9 mouse cellular contexts compared by ENCODE assay signal in the genomic region with DNA sequence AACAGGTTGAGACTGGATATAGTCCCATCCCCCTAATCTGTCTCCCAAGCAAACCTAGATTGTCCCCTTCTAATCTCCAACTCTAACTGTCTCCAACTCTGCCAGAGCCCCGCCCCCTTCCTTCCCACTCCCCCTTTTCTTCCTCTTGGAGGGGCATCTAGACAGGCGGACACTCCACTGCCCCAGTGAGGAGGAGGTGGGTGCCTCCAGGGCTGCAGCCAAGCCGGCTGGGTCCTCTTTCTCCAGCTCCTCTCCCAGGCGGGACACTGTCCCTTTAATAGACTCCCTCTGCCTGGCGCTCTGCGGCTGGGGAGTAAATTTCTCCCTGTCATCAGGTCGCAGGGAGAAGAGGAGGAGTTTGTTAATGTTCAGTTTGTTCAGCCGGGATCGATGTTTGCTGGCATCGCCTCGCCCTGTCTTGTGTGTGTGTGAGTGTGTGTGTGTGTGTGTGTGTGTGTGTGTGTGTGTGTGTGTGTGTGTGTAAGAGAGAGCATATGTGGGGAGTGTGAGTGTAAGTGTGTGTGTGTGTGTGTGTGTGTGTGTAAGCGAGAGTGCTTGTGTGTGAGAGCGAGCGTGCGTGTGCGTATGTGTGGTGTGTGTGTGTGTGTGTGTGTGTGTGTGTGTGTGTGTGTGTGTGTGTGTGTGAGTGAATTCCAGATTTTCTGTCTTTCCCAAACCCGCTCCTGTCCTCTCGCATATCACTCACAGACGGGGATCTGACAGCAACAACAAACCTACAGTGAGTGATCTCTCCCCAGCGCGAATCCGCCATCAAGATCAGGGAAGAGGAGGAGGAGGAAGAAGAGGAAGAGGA. TPM values are rescaled to one million over a fixed set of nuclear protein-coding genes. Genes with fewer than 3 reads are reported as not detected.
DNase-seq lines count a peak whose midpoint lies in the region; ATAC-seq lines count a peak whose summit lies in the region.
"Had no signal": no experiment of that assay in that cellular context is flagged by ENCODE, and none has a peak within 500 bp of the region (broad histone marks: within the 10 kb centered on the region; RNA-seq: fewer than 3 reads in every experiment).

A gene (plus strand): TSS at position 676 of the 814 bp plus-strand sequence.

- DNase-seq in cerebellum, postnatal 14 days = peak; percentile 46 to 55
- no peak for DNase-seq in cerebellum, adult 11-12 months
- DNase-seq in embryo, embryonic 11 days = peak; percentile 88
- DNase-seq in gonadal fat pad, adult 2 months (ENCODE audit: low read depth) = no peak
- peak; percentile 79 for DNase-seq in intestine, embryonic 14.5 days (ENCODE audit: low spot score)
- DNase-seq in limb, embryonic 11.5 days (ENCODE audit: low spot score) = peak; percentile 77
- DNase-seq in urinary bladder, postnatal 36 days (ENCODE audit: low spot score in 2 of 2) = peak; percentile 53 to 69

- no peaks in the 10 kb centered on the region for H3K27me3 ChIP-seq in intestine, embryonic 14.5 days (replicated peaks; ENCODE audit: control insufficient read depth, insufficient read depth, low read length)
- H3K27me3 ChIP-seq in limb, embryonic 11.5 days (ENCODE audit: control insufficient read depth, insufficient read depth, low read length) = no peaks in the 10 kb centered on the region
- H3K27me3 ChIP-seq in midbrain, embryonic 13.5 days = no peaks in the 10 kb centered on the region

- peak within 1 kb of the TSS; percentile 95 for H3K27ac ChIP-seq in intestine, embryonic 14.5 days (ENCODE audit: low read depth)
- peak within 1 kb of the TSS; percentile 68; the same call in 1 of the 2 replicates for H3K27ac ChIP-seq in limb, embryonic 11.5 days (replicated peaks; ENCODE audit: low read depth, low read length)
- H3K27ac ChIP-seq in midbrain, embryonic 13.5 days = peak within 1 kb of the TSS; percentile 64
- H3K27ac ChIP-seq: macrophage had no signal

- H3K9me3 ChIP-seq in intestine, embryonic 14.5 days (ENCODE audit: control insufficient read depth, low read length) = no peaks in the 10 kb centered on the region
- H3K9me3 ChIP-seq in limb, embryonic 11.5 days (ENCODE audit: control insufficient read depth, low read length) = no peaks in the 10 kb centered on the region
- H3K9me3 ChIP-seq in midbrain, embryonic 13.5 days = no peaks in the 10 kb centered on the region

- peak; percentile 74 for ATAC-seq in intestine, embryonic 14.5 days (replicated peaks; ENCODE audit: low FRiP score, low TSS enrichment, low read depth)
- ATAC-seq in limb, embryonic 11.5 days (ENCODE audit: insufficient number of reproducible peaks, low FRiP score, low TSS enrichment, low read depth) = peak; percentile 75
- ATAC-seq in midbrain, embryonic 13.5 days = peak; percentile 82

- peaks cover 15% of the 10 kb centered on the region for H3K4me1 ChIP-seq in intestine, embryonic 14.5 days (replicated peaks; ENCODE audit: control insufficient read depth, insufficient read depth, low read length)
- peaks cover 19% of the 10 kb centered on the region for H3K4me1 ChIP-seq in limb, embryonic 11.5 days (ENCODE audit: control insufficient read depth, insufficient read depth, low read length)
- H3K4me1 ChIP-seq in midbrain, embryonic 13.5 days (replicated peaks) = peaks cover 25% of the 10 kb centered on the region

- WGBS in intestine, embryonic 14.5 days = under 1% methylated on average over 21 of the region's 22 CpGs
- WGBS in limb, embryonic 11.5 days = under 1% methylated on average over 22 of the region's 22 CpGs
- WGBS in midbrain, embryonic 13.5 days = under 1% methylated on average over 19 of the region's 22 CpGs

- peak within 1 kb of the TSS; percentile 99 for H3K9ac ChIP-seq in intestine, embryonic 14.5 days (ENCODE audit: low read length)
- H3K9ac ChIP-seq in limb, embryonic 11.5 days (ENCODE audit: low read length) = peak within 1 kb of the TSS; percentile 94
- H3K9ac ChIP-seq in midbrain, embryonic 13.5 days (replicated peaks) = peak within 1 kb of the TSS; percentile 85

- H3K4me2 ChIP-seq in intestine, embryonic 14.5 days (ENCODE audit: low read length) = peak within 1 kb of the TSS; percentile 62
- H3K4me2 ChIP-seq in limb, embryonic 11.5 days (ENCODE audit: low read depth, severe bottlenecking) = peak within 1 kb of the TSS; percentile 94
- peak within 1 kb of the TSS; percentile 96 for H3K4me2 ChIP-seq in midbrain, embryonic 13.5 days (replicated peaks)

- no peaks in the 10 kb centered on the region for H3K36me3 ChIP-seq in intestine, embryonic 14.5 days (ENCODE audit: control insufficient read depth, insufficient read depth, low read length)
- H3K36me3 ChIP-seq in limb, embryonic 11.5 days (ENCODE audit: control insufficient read depth, insufficient read depth, low read length) = no peaks in the 10 kb centered on the region
- no peaks in the 10 kb centered on the region for H3K36me3 ChIP-seq in midbrain, embryonic 13.5 days

- peak within 1 kb of the TSS; percentile 77 for H3K4me3 ChIP-seq in intestine, embryonic 14.5 days (ENCODE audit: low read depth, low read length)
- peak within 1 kb of the TSS; percentile 79 for H3K4me3 ChIP-seq in limb, embryonic 11.5 days (ENCODE audit: low read depth, low read length)
- H3K4me3 ChIP-seq in midbrain, embryonic 13.5 days (replicated peaks) = peak within 1 kb of the TSS; percentile 74

RNA-seq across cellular contexts. Expression of the gene that starts here (rescaled TPM):
- 48.6 and 54.7 TPM in 2 replicates for polyA plus RNA-seq in gonadal fat pad, adult 2 months (2012; rRNA removed)
- 20.3 and 23.6 TPM in 2 replicates for polyA plus RNA-seq in intestine, embryonic 14.5 days (2014; fragmentation: Nextera tagmentation; extraction: Ambion mirVana)
- 5.9 and 7.2 TPM in 2 replicates for polyA plus RNA-seq in limb, embryonic 11.5 days (2014; fragmentation: Nextera tagmentation; extraction: Ambion mirVana)
- 13.1 and 13.5 TPM in 2 replicates for polyA plus RNA-seq in midbrain, embryonic 13.5 days (2015; fragmentation: Nextera tagmentation; extraction: Ambion mirVana)
- polyA plus RNA-seq: macrophage had no signal

Comparison
In these comparisons a context has a peak if more than half of its experiments do, and no peak if none do; other contexts are left out.
1. DNase-seq: peak in cerebellum, postnatal 14 days (2 of 2), embryo, embryonic 11 days (single experiment), intestine, embryonic 14.5 days (single experiment), limb, embryonic 11.5 days (single experiment) and urinary bladder, postnatal 36 days (2 of 2); none in cerebellum, adult 11-12 months (single experiment) and gonadal fat pad, adult 2 months (single experiment).
2. Peak in every context shown above with its lines, with median percentiles within 50 percentile points of each other: ATAC-seq, H3K27ac ChIP-seq, H3K4me2 ChIP-seq, H3K4me3 ChIP-seq and H3K9ac ChIP-seq.